Mouse (Mus musculus) stomach, postnatal 0 days (tissue): ENCODE measurements around the gene Slc22a8.

Experiments used
- CTCF ChIP-seq: IDR thresholded peaks from 2 replicates; pipeline ENCODE4 v1.5.1; 2016; ENCODE audit warnings: antibody characterized with exemption, low read depth, mild to moderate bottlenecking, moderate library complexity
- EP300 ChIP-seq: optimal IDR thresholded peaks from 2 replicates; pipeline ENCODE3; 2016; ENCODE audit warnings: antibody characterized with exemption

- TF ChIP-seq CTCF: no peak
- no peak for TF ChIP-seq EP300
Observed at GRCm38 (mm10) chr19:8590954-8591353, at the start of gene Slc22a8.
